Mouse (Mus musculus): ENCODE results near the gene Cyp3a13.
"Not testable (repeated sequence)": the region's sequence is repeated elsewhere in the genome, so short reads cannot be mapped to it uniquely, and the experiment has no call there.

Gene Cyp3a13

GRCm38 (mm10) chr5:137872381-137872702 lies 49.1 kb downstream of the Cyp3a13 start:
- DNase-seq (ENCODE audit: low spot score in 2 of 2), result not testable (repeated sequence)

GRCm38 (mm10) chr5:137871644-137872380 lies 49.6 kb downstream of the Cyp3a13 start, which contains the start of gene Pilrb2:
Gene Pilrb2 (minus strand): TSS chr5:137871815.
- not testable (repeated sequence) for DNase-seq (ENCODE audit: low spot score in 2 of 2)

DNA sequence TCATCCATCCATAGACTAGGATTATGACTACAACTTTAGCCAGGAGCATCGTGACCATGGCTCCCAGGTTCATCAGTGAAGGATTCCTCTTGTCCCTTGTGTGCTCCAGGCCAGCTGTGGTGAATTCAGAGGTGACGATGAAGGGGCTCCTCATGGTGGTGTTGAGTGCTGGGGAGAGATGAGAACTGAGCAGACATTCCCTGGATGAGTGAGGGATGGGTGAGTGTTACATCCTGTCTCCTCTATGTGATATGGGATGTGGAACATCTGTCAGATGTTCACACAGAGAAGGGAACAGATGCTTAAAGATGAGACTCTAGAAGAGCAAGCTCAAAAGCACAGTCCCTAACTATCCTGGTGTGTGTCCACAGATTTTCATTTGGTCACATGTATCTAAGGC lies 52.8 kb downstream of the Cyp3a13 start:
- not testable (repeated sequence) for DNase-seq (ENCODE audit: low spot score in 2 of 2)

DNA sequence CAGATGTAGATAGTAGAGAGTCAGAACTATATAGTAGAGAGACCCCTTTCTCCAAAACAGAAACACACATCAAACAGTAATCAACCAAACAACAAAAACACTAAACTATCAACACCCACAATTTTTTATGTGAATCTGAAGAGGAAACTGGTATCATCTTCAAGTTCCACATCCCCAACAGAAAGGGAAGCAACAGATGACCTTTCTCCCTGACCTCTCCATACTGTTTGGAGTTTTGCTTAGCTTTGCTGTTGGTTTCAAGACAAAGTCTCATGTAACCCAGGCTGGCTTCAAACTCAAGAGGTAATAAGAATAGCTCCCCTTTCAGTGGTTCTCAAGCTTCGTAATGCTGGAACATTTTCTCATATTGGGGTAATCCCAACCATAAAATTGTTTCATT lies 57.4 kb downstream of the Cyp3a13 start:
- not testable (repeated sequence) for DNase-seq (ENCODE audit: low spot score in 2 of 2)

DNA sequence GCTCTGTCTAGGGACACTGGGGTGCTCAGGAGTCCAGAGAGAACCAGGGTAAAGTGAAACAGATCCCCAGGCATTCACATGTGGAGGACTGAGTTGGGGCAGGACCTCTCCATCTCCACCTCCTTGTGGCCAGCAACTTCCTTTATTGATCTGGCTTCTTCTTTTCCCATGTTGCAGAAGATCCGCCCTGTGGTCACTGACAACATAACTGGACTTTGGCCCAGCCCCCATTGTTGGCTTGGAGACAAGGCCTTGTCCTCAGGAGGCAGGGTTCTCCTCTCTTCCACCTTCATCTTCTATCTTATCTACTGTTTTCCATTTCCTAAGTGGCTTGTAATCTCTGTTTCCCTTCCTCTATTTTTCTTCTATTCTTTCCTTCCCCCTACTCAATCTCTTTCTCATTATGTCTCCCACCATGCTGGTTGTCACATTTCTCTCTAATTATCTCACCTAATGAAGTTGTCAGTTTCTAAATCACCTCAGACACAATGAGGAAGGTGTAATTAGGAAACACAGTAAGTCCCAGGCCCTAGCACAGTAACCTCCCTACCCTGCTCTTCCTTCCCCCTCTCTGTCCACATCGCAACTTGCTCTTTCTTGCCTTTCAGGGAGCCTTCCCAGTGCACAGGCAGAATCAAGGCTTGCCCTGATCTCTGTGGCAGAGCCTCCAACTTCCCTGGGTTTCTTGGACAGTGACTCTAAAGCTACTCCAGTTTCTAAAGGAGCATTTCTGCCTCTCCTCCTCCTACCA lies 63.3 kb downstream of the Cyp3a13 start, which contains the start of gene Pilrb1:
TSS of gene Pilrb1 (minus strand) at position 147 of the 751 bp plus-strand sequence.
- DNase-seq (ENCODE audit: low spot score in 2 of 2), result not testable (repeated sequence)

DNA sequence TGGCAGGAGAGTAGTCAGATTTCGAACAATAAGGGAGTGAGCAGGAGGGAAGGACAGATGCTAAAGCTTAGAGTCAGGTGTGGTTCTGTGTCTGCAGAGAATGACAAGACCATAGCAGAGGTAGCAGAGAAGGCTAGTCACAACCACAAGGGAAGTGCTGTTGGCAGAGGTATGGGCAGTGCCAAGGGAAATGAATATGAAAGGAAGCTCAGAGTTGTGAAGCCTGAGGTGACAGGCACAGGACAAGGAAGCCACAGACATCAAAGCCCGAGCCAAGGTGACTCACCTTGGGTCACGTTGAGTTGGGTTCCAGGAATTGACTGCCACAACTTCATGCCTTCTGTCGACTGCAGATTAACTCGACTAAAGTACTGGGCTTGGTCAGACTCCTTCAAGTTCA lies 64.5 kb downstream of the Cyp3a13 start:
- not testable (repeated sequence) for DNase-seq (ENCODE audit: low spot score in 2 of 2)

DNA sequence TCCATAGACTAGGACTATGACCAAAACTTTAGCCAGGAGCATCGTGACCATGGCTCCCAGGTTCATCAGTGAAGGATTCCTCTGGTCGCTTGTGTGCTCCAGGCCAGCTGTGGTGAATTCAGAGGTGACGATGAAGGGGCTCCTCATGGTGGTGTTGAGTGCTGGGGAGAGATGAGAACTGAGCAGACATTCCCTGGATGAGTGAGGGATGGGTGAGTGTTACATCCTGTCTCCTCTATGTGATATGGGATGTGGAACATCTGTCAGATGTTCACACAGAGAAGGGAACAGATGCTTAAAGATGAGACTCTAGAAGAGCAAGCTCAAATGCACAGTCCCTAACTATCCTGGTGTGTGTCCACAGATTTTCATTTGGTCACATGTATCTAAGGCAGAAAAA lies 66.5 kb downstream of the Cyp3a13 start:
- not testable (repeated sequence) for DNase-seq (ENCODE audit: low spot score in 2 of 2)

DNA sequence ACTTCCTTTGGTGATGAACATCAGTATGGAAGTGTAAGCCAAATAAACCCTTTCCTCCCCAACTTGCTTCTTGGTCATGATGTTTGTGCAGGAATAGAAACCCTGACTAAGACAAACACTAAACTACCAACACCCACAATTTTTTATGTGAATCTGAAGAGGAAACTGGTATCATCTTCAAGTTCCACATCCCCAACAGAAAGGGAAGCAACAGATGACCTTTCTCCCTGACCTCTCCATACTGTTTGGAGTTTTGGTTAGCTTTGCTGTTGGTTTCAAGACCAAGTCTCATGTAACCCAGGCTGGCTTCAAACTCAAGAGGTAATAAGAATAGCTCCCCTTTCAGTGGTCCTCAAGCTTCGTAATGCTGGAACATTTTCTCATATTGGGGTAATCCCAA lies 71.1 kb downstream of the Cyp3a13 start:
- not testable (repeated sequence) for DNase-seq (ENCODE audit: low spot score in 2 of 2)

Data from urinary bladder, adult 18-20 months (tissue).